Mouse (Mus musculus) G1E (cell line): ENCODE data around the gene Nacc1. TPM values are rescaled to one million over a fixed set of nuclear protein-coding genes. Genes with fewer than 3 reads are reported as not detected.
A peak's percentile ranks its signal among the peaks of the same experiment; 100 is the strongest.

Experiments
- ATAC-seq: 2 replicates; pipeline ENCODE4 v1.8.0; 2016; ENCODE audit warnings: mild to moderate bottlenecking; ENCODE audit not compliant: insufficient number of reproducible peaks, poor library complexity, low FRiP score, severe bottlenecking; ENCODE audit errors: extremely low read depth
- DNase-seq: peaks from one replicate; pipeline ENCODE4 v3.0.0; 2012; ENCODE audit warnings: low spot score
- H3K27me3 ChIP-seq: 2 replicates; pipeline ENCODE4 v1.6.1; 2012; ENCODE audit warnings: mild to moderate bottlenecking, low read length, inconsistent platforms; ENCODE audit not compliant: insufficient read depth
- H3K36me3 ChIP-seq: replicated peaks from 2 replicates; pipeline ENCODE3; 2012; ENCODE audit warnings: mild to moderate bottlenecking, inconsistent platforms
- H3K4me1 ChIP-seq: 2 replicates; pipeline ENCODE4 v1.6.1; 2012; ENCODE audit warnings: low read depth, low read length, inconsistent platforms, mixed read lengths; ENCODE audit not compliant: insufficient read depth
- H3K4me3 ChIP-seq: 2 replicates; pipeline ENCODE4 v1.5.1; 2012; ENCODE audit warnings: low read depth, mild to moderate bottlenecking, inconsistent platforms, low read length, moderate library complexity, mixed read lengths
- H3K9me3 ChIP-seq: replicated peaks from 2 replicates; pipeline ENCODE4 v1.6.1; 2012; ENCODE audit warnings: inconsistent platforms
- CTCF ChIP-seq: IDR thresholded peaks from 2 replicates; pipeline ENCODE4 v1.5.1; 2012; ENCODE audit warnings: low read depth, low read length, inconsistent platforms, mixed read lengths
- GATA1 ChIP-seq: IDR thresholded peaks from 2 replicates; pipeline ENCODE4 v1.6.1; 2012; ENCODE audit warnings: borderline replicate concordance, low read length, inconsistent platforms, mixed read lengths
- GATA2 ChIP-seq: IDR thresholded peaks from 2 replicates; pipeline ENCODE4 v1.6.1; 2012; ENCODE audit warnings: low read depth, low read length, inconsistent platforms, borderline replicate concordance
- POLR2AphosphoS5 ChIP-seq: IDR thresholded peaks from 2 replicates; pipeline ENCODE4 v1.6.1; 2012; ENCODE audit warnings: low read depth, low read length, inconsistent platforms; ENCODE audit not compliant: insufficient replicate concordance
- TAL1 ChIP-seq: conservative IDR thresholded peaks from 2 replicates; pipeline ENCODE4 v1.6.1; 2012; ENCODE audit warnings: low read depth, low read length, inconsistent platforms, mixed read lengths
- polyA plus RNA-seq: library from polyadenylated mRNA; stranded (reverse); fragments of >175 nt; gene quantifications from 2 replicates; pipeline ENCODE4 v1.2.3, GENCODE M21; 2012
- total RNA-seq, 2 experiments: library from RNA; stranded (forward) in 1 of 2; stranded (reverse) in 1 of 2; fragments of 200-1000 nt in 1 of 2; fragments of >200 nt in 1 of 2; fragmentation: Nextera tagmentation in 1 of 2; gene quantifications; 2 replicates each; pipeline ENCODE4 v1.2.3; 2014 to 2017

The Nacc1 gene
- total and polyA plus RNA-seq, 3 experiments, result 48.1 to 207 (median 125) TPM

- DNase-seq, result no peak
- peaks cover 48% of the 10 kb centered on the region for H3K4me1 ChIP-seq
- no peak for TF ChIP-seq CTCF
- no peak for TF ChIP-seq GATA1
- TF ChIP-seq TAL1, result no peak
- TF ChIP-seq POLR2AphosphoS5, result no peak
- TF ChIP-seq GATA2, result no peak
These were observed 30.8 kb upstream of the Nacc1 start for GRCm38 (mm10) chr8:84718476-84718875.

DNA sequence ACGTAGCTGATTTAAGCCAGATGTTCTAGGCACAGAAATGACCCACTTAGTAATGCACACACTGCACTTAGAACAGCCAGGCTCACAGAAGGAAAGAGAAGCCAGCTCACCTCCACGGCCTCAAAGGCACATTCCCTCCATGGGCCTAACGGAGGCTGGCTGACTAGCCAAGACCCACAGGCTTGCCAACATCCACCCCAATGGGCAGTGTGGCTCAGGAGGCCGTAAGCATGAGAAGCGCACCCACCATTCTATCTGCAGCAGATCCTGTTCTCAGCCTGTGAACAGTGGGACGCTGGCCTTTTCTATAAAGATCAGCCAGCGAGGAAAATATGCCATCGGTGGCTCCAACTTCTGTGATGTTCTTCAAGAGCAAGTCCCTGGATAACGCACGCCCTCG lies 29.1 kb upstream of the Nacc1 start:
- no peaks in the 10 kb centered on the region for H3K9me3 ChIP-seq
- peaks cover 48% of the 10 kb centered on the region for H3K4me1 ChIP-seq
- peaks cover 84% of the 10 kb centered on the region for H3K36me3 ChIP-seq
- DNase-seq (no peak), ATAC-seq (no peak)
- H3K4me3 ChIP-seq, result no peak overlapping the region
- TF ChIP-seq POLR2AphosphoS5, result no peak
- TF ChIP-seq GATA2, result no peak
- no peak for TF ChIP-seq GATA1
- no peak for TF ChIP-seq CTCF
- no peak for TF ChIP-seq TAL1
- no peaks in the 10 kb centered on the region for H3K27me3 ChIP-seq

More at GRCm38 (mm10) chr8:84718476-84718875, 30.8 kb upstream of the Nacc1 start:
- Histone ChIP-seq H3K36me3 (peaks cover 78% of the 10 kb centered on the region), H3K9me3 (no peaks in the 10 kb centered on the region), H3K4me3 (no peak overlapping the region), H3K27me3 (no peaks in the 10 kb centered on the region)
- no peak for ATAC-seq

- H3K4me1 ChIP-seq, result peaks cover 48% of the 10 kb centered on the region
- peaks cover 83% of the 10 kb centered on the region for H3K36me3 ChIP-seq
- DNase-seq (no peak), ATAC-seq (no peak)
- H3K27me3 ChIP-seq, result no peaks in the 10 kb centered on the region
- no peak overlapping the region for H3K4me3 ChIP-seq
- no peaks in the 10 kb centered on the region for H3K9me3 ChIP-seq
- TF ChIP-seq CTCF (no peak), POLR2AphosphoS5 (no peak), GATA2 (no peak), TAL1 (no peak)
These were observed 28.3 kb upstream of the Nacc1 start for GRCm38 (mm10) chr8:84715893-84716468.

DNA sequence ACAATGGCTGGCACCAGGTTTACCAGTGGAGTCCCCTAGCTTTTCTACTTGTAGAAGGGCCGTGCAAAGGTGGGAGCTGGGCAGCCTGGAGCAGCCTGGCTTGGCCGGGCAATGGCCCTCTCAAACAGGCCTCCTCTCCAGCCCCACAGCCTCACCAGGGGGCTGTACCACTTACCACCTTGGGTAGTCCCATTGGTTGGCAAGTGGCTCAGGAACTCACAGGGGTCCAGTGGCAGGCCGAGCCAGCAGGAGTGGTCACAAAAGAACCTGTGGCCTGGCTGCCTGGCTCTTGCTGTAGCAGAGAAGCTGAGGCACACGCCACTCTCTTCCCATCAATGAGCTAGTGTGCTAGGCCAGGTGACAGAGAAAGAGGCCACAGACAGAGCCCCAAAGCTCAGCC lies 26.5 kb upstream of the Nacc1 start:
- peaks cover 56% of the 10 kb centered on the region for H3K4me1 ChIP-seq
- DNase-seq (no peak), ATAC-seq (no peak)
- peaks cover 74% of the 10 kb centered on the region for H3K36me3 ChIP-seq
- H3K27me3 ChIP-seq, result no peaks in the 10 kb centered on the region
- H3K9me3 ChIP-seq, result no peaks in the 10 kb centered on the region
- no peak for TF ChIP-seq GATA2
- no peak overlapping the region for H3K4me3 ChIP-seq

GRCm38 (mm10) chr8:84713381-84713780 lies 25.7 kb upstream of the Nacc1 start:
- H3K9me3 ChIP-seq, result no peaks in the 10 kb centered on the region
- peaks cover 62% of the 10 kb centered on the region for H3K4me1 ChIP-seq
- no peaks in the 10 kb centered on the region for H3K27me3 ChIP-seq
- DNase-seq (no peak), ATAC-seq (no peak)
- H3K36me3 ChIP-seq, result peaks cover 66% of the 10 kb centered on the region
- peak overlapping the region; percentile 24; the same call in 1 of the 2 replicates for H3K4me3 ChIP-seq
- TF ChIP-seq GATA2 (no peak), CTCF (no peak), TAL1 (no peak), GATA1 (no peak), POLR2AphosphoS5 (no peak)

DNA sequence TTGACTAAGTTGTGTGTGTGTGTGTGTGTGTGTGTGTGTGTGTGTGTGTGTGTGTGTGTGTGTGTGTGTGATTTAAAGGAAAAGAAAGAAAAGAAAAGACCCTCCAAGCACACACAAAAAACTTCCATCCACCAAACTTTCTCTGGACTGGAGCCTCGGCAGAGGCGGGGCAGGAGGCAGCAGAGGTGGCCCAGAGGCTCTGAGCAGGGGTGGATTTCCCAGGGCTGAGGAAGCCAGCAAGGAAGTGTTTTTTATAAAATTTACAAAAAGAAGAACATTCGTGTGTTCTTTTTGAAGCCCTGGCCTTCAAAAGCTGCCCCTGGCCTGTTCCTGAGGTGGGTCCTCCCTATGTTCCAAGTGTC lies 25.1 kb upstream of the Nacc1 start:
- H3K27me3 ChIP-seq, result no peaks in the 10 kb centered on the region
- peaks cover 60% of the 10 kb centered on the region for H3K36me3 ChIP-seq
- no peak for DNase-seq
- peak overlapping the region; percentile 68; the same call in 1 of the 2 replicates for H3K4me3 ChIP-seq
- H3K9me3 ChIP-seq, result no peaks in the 10 kb centered on the region
- ATAC-seq, result no peak
- peaks cover 67% of the 10 kb centered on the region for H3K4me1 ChIP-seq
- no peak for TF ChIP-seq GATA1
- TF ChIP-seq TAL1, result no peak
- no peak for TF ChIP-seq GATA2
- TF ChIP-seq POLR2AphosphoS5, result no peak
- TF ChIP-seq CTCF, result no peak

- no peaks in the 10 kb centered on the region for H3K27me3 ChIP-seq
- TF ChIP-seq GATA1 (no peak), TAL1 (no peak), CTCF (no peak), GATA2 (no peak), POLR2AphosphoS5 (no peak)
- ATAC-seq, result no peak
These were observed 24.5 kb upstream of the Nacc1 start for GRCm38 (mm10) chr8:84711933-84712758.

More at GRCm38 (mm10) chr8:84711933-84712758, 24.5 kb upstream of the Nacc1 start:
- Histone ChIP-seq H3K9me3 (no peaks in the 10 kb centered on the region), H3K36me3 (peaks cover 55% of the 10 kb centered on the region), H3K4me3 (peak overlapping the region; percentile 68; the same call in 1 of the 2 replicates), H3K4me1 (peaks cover 73% of the 10 kb centered on the region)
- DNase-seq, result no peak
